Mouse (Mus musculus): ENCODE measurements around the gene Gm15056.

Gm15056 gene

GRCm38 (mm10) chr8:20902527-20902926 lies at the start of gene Gm15056:
Gene Gm15056, minus strand, starts transcription at chr8:20902627.
- no peak for DNase-seq

GRCm38 (mm10) chr8:20944610-20945009 lies 42.2 kb upstream of the Gm15056 start, which contains the start of gene AY761185:
Gene AY761185, minus strand, starts transcription at chr8:20944710.
- no peak for DNase-seq

- DNase-seq = no peak
Measured at GRCm38 (mm10) chr8:20921971-20922370, 19.5 kb upstream of the Gm15056 start, which contains the start of gene Gm6040. Gene Gm6040, minus strand, starts transcription at chr8:20922071.

- no peak for DNase-seq
Measured at GRCm38 (mm10) chr8:20912288-20912687, 9.9 kb upstream of the Gm15056 start.

- DNase-seq = no peak
Measured at GRCm38 (mm10) chr8:20908256-20908655, 5.8 kb upstream of the Gm15056 start.

GRCm38 (mm10) chr8:20907119-20907518 lies 4.7 kb upstream of the Gm15056 start:
- no peak for DNase-seq

GRCm38 (mm10) chr8:20892369-20892768 lies 10.1 kb downstream of the Gm15056 start, which contains the start of gene Defb33:
Gene Defb33, plus strand, starts transcription at chr8:20892669.
- no peak for DNase-seq

GRCm38 (mm10) chr8:20874608-20875007 lies 27.8 kb downstream of the Gm15056 start:
- no peak for DNase-seq
